Mouse (Mus musculus): Measurements from ENCODE around the gene Ubl4b.

DNA sequence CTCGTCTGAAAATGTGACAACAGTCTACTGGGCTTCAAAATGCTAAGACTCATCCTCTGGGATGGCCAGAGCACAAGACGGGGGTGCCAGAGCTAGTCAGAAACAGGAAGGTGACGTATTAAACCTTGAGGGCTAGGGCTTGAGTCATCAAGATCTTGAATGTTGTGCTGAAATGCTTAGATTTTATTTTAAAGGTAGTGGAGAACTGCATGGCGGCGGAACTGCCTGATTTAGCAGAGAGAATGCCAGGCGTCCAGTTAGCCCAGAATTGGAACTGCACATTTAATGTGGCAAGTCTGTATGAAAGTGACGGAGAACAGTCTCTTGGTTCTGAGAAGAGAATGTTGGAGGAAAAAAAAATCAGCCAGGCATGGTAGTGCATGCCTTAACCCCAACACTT is 19.9 kb downstream of the Ubl4b start:
- TF ChIP-seq CTCF (IDR thresholded peaks at IDR 0.05; ENCODE audit: control insufficient read depth, insufficient read depth, insufficient read length) (no peak), USF1 (IDR thresholded peaks at IDR 0.05; ENCODE audit: low read depth) (no peak), MAX (IDR thresholded peaks at IDR 0.05) (no peak), MYOG (IDR thresholded peaks at IDR 0.05; ENCODE audit: control insufficient read depth, extremely low read depth, insufficient read length) (no peak), CEBPB (IDR thresholded peaks at IDR 0.05; ENCODE audit: low read depth) (no peak), FOSL1 (IDR thresholded peaks at IDR 0.05; ENCODE audit: insufficient read depth, low read length, poor library complexity, severe bottlenecking) (no peak)
